Mouse (Mus musculus) 416B (cell line): ENCODE results near the gene Zfp273.
"Not testable (repeated sequence)": the region's sequence is repeated elsewhere in the genome, so short reads cannot be mapped to it uniquely, and the experiment has no call there.

Source experiments
- DNase-seq: peaks from one replicate; pipeline ENCODE4 v3.0.0; 2011; ENCODE audit warnings: low read depth

Zfp273 gene

DNA sequence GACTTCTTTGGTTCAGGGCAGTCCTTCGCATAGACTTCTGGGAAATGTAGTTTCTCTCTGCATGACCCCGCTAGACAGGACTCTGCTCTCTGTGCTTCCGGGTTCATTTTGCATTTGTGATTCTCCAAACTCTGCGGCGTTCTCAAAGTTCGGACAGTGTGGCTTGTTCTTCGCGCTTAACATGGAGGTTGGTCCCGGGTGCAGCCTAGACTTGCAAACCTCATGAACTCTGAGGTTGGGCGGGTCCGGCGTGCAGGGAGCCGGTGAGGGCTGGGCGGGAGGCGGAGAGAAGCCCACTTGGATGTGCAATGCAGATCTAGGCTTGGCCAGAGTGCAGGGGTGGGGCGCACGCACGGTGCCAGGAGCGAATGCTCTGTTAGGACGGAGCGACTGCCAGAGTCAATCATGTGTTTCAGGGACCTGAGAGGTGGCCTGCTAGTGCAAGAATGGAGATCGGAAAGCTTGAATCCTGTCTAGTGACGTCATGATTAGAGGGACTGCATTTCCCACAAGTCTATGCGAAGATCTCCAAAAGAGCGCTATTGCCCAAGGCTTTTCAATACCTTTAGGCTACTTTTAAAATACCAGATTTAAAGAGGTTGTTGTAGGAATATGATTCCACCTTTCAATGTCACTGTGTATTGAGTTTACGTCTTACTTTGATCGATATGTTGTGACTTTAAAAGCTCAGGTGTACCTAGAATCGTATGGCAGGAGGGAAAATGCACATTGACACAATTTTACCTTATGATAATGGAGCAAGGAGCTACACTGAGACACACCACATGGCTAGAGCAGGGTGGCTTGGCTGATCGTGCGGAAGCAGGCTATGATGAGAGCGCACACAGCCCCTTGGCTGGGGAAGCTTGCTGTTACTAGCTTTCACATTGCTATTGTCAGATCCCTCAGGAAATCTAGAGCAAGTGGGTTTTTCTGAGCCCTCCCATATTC is at the start of gene Zfp273:
Gene Zfp273, plus strand, starts transcription at position 31 of the 951 bp plus-strand sequence.
- DNase-seq: peak; percentile 94

DNA sequence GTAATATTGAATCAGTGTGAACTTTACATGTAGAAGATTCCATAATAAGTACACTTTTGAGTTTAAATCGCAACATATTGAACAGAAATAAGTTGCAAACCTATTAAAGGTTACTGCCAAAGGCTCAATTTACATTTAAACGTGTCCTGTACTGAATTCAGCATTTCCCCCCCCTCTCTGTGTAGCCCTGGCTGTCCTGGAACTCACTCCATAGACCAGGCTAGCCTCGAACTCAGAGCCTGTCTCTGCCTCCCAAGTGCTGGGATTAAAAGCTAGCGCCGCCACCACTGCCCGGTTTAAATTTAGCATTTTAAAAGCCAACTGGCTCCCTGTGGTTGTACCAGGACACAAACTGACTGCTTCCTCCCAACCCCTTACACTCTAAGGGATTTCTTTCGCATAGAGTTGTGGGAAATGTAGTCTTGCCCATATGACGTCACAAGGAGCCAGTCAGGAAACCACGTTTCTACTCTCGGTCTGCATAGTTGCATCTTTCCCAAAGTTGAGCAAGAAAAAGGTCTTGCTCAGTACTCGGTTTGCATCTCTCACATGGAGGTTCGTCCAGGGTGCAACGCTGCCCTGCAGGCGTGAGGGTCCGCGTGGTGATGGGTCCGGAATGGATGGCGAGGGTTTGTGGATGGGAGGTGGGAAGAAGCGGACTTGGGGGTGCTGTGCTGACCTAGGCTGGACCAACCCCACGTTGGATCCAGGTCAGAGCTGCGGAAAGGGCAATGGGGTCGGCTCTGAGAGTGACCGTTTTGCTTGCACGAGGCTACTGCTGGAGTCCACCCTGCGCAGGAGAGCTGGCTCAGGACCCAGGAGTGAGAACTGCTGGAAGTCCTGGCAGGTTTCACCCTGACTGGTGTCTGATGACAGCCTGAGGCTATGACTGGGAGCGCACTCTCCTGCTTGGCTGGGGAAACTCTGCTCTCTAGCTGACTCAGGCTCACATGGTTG is 34.0 kb upstream of the Zfp273 start, which contains the start of gene Zfp493:
Gene Zfp493, plus strand, starts transcription at position 429 of the 957 bp plus-strand sequence.
- DNase-seq: peak; percentile 90

DNA sequence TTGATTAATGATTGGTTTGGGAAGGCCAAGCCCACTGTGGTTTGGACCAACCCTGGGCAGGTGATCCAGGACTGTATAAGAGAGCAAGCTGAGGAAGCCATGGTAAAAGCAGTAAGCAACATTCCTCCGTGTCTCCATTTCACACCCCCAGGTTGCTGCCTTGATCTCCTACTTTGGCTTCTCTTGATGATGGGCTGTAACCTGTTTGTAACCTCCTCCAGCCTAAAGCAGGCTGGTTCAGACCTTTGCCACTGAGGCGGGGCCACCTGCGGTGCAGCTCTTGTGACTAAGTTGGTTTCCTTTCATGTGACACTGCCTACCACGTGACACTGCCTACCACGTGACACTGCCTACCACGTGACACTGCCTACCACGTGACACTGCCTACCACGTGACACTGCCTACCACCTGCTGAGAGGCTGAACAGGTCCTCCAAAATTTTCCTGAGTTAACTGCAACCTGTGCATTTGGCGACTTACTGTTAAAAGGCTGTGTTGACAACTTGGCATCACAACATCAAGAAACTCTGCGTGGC is 21.6 kb upstream of the Zfp273 start:
- no peak for DNase-seq

DNA sequence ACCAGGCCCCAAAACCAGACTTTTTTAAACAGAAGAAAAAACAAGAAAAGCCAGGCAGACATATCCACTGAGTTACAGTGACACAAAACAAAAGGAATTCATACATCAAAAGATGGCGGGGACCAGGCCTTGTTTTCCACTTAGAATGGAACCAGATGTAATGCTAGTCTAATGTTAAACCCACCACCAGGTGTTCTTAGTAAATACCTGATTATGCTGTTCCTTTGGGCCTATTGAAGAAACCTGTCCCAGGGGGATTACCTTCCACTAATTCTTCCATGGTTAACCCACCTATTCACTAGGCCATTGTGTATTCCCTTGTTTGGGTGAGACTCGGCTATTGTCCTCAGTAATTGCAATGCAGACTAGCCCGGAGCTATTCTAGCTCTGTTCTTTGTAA is 14.9 kb upstream of the Zfp273 start:
- DNase-seq: no peak

DNA sequence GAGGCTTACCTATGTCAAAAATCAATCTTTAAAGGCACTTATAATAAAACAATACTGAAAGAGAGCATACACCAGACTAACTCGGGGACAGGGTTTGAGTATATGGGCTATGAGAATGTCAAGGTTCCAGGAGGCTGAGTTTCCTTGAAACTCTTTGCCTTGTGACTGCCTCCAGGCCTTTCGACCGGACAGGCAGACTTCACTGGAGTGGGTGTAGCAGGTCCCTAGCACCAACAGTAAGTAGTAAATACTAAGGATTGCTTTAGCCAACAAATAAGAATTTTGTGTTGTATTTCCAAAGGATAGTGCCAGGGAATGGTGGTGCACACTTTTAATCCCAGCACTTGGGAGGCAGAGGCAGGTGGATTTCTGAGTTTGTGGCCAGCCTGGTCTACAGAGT is 14.4 kb upstream of the Zfp273 start:
- not testable (repeated sequence) for DNase-seq

DNA sequence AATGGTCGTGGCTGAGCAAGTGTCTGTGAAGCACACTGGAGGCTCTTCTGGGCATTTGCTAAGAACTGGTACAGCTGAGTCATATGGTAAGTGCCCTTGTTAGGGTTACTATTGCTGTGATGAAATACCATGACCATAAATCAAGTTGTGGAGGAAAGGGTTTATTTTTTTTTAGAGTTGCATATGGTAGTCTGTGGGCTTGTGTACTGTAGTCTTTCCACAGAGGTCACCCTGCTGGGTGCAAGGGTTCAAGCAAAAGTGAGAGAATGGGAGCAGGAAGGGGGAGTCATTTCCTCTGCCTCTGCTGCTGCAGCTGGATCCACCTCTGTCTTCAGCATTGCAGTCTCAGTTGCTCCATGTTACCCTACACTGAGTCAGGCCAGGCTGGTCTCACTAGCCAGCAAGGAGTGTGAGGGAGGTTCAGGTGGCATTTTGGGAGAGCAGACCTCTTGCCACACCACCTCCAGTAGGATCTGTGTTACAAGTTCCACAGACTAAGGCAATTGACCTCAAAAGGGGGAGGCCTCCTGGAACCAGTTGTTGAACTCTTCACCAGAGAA is 1.8 kb upstream of the Zfp273 start:
- DNase-seq: peak; percentile 69

DNA sequence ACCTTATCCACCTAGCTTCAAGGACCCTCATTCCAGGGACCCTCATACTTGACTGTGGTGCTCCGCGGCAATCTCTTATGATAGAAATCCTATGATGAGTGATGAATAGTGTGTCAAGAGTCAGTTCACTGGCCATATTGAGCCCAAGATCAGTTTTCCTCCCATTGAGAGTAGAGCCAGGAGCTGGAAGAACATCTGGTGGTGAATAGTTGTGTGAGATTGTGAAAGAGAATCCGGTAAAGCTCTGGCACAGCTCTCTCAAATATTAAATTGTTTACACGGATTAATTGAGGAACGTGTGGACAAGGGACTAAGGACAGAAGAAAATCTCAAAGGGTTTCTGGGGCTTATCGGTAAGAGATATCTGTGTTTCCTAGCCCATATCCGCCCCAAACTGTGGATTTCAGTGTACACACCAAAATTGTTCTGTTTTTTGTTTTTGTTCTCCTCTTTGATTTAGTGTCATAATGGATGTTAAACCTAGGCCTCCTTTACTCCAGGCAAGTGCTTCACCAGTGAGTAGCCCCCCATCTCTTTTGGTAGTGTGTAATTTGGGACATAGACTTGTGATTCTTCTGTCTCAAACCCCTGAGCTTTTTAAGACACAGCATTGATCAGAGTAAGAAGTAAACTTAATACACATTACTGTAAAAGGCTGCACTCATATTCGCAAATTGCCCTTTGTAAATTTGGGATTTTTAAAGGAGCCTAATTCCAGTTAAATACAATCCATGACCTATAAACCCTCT is 405 bp upstream of the Zfp273 start:
- DNase-seq: no peak

DNA sequence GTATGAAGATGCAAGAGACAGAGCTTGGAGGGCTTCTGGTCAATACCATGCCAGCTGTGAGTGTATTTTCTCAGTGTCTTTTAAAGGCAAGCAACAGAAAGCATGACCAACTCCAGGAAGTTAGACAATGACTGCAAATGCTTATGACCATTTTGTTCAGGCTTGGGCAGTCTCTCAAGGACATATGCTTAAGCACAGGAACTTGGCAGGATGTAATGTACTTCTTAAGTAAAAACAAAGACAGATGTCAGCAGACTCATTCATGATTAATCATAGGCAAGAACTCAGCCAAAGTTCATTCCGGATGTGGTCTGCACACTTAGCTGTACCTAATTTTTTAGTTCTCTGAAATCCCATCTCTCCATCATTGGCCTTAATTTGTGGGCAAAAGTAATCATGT is 5.1 kb downstream of the Zfp273 start:
- DNase-seq: peak; percentile 94

DNA sequence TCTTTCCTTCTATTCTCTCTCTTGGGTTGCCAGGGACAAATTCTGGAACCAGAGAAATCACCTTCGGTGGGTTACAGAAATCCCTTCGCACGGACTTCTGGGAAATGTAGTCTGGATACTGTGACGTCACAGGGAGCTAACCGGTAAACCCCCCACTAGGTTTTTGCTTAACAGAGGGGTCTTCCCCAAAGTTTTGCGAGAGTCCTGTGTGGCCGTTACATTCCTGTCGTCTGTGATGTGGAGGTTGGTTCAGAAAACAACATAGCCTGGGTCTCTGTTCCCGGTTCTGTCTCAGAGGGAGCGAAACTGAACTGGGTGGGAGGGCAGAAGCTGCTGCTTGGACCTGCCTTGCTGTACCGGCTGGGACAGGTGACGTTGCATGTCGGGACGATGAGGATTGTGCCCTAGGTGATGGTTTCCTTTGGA is 17.4 kb downstream of the Zfp273 start, which contains the start of gene Gm10037:
Gene Gm10037, plus strand, starts transcription at position 196 of the 426 bp plus-strand sequence.
- DNase-seq: no peak

DNA sequence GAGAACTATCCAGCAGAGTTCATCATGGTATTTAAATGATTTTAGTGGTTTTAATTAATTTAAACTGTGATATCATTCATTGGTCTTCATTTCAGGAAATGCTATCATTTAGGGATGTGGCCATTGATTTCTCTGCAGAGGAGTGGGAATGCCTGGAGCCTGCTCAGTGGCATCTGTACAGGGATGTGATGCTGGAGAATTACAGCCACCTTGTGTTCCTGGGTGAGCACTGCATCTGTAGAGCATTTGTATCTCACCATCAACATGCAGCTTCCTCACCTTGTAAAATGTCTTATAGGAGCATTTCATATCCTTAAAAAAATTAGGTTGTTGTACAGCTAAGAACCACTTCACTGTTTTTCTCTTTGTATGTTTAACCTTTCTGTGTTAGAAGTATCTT is 19.6 kb downstream of the Zfp273 start:
- DNase-seq: not testable (repeated sequence)

DNA sequence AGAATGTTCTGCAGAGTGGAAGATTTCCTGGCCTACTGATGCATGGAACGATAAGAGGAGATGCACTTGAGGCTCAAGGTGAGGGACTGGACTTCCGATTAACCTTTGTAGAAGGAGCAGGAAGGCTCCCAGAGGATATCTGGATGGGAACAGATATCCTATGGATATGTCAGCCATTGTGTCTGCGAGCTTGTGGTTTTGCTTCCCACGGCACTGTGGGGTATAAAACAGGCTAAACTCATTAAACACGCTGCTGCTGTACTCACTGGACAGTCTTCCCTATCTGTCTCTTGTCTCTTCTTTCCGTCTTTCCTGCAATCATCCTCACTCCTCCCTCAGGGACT is 30.2 kb downstream of the Zfp273 start:
- no peak for DNase-seq

DNA sequence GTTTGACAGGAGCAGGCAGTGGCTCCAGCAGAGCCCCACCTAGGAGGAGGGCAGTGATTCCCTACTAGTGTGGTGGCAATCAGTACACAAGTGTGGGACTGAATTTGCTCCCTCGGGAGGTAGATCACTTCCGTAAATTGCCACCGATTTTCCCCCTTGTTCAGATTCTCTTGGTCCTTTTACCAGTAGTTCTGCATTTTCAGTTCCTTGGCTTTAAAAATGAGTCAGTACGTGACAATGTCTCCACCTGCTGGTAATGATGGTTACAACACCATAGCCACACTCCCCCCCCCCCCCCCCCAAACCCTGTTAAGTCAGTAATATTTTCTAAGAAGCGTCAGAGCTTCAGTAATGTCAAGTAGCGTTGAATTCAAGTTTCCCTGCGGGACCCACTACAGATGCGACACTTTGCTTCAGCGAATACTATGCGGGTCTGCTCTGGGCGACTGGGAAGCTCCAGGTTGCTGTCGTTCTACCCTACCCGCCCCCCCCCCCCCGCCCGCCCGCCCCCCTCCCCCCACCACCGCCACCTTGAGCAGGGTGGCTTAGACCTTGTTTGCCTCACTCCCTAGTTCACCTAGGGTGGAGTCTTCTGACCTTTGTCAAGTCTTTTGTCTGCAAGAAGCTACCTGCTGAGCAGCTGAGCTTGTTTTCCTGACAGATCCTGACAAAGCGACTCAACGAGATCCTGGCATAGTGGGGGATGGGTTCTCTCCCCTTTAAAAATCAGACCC is 30.7 kb downstream of the Zfp273 start:
- peak; percentile 80 for DNase-seq

DNA sequence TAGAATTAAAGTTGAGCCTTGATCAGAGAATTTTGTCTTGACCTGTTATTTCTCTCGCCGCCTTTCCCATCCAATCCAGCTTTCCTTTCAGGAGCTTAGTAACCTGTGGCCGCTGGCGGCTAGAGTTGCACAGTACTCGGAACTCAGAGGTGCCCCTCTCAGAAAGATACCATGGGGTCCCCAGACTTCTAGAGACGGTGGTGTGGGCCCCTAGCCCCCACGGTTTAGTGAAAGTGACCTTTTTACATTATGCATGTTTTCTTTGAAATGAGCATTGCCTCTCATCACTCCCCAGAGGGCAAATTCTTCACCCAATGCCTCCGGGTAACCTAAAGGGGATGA is 31.3 kb downstream of the Zfp273 start:
- DNase-seq: no peak

DNA sequence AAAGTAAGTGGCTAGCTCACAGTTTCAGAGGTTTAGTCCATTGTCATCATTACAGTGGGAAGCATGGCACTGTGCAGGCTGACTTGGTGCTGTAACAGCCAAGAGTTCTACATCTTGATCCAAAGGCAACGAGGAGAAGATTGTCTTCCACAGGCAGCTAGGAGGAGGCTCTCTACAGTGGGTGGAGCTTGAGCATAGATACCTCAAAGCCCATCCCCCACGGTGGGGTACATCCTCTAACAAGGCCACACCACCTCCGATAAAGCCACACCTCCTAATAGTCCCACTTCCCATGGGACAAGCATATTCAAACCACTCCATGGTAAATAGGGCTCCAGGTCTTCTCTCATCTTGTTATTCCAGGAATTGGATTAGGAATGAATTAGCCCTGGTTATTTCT is 36.8 kb downstream of the Zfp273 start:
- no peak for DNase-seq

DNA sequence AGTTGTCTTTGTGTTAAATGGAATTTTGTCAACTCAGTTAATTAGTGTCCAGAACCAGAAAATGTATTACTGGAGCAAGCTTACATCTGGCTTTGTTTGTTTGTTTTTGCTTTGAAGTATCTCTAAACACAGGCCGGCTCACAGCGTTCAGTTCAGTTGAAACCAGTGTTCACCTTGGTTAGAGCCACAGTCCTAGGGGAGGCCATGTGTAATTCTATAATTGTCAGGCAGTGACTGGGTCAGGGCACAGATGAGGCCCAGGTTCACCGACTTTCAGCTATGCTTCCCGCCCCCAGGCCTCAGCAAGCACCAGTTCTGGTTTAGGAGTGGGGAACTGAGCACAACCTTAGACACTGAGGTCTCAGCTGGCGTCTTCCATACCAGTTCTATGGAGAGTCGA is 39.6 kb downstream of the Zfp273 start:
- DNase-seq: no peak

DNA sequence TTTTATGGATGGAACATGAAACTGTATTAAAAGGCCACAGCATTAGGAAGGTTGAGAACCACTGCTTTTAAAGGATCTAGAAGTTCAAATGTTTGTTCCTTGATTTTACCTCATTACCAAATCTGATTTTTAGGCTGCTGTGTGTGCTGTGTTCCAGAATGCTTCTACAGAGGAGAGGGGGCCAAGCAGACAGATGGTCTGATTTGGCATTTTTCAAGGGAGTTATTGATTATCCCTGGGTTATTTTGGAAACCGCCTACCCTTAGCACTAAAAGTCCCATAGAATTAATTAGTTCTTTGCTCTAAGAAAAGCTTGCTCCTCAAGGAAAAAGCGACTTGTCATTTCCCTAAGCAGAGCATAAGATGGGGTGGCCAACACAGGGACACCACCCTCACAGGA is 40.4 kb downstream of the Zfp273 start:
- DNase-seq: no peak

DNA sequence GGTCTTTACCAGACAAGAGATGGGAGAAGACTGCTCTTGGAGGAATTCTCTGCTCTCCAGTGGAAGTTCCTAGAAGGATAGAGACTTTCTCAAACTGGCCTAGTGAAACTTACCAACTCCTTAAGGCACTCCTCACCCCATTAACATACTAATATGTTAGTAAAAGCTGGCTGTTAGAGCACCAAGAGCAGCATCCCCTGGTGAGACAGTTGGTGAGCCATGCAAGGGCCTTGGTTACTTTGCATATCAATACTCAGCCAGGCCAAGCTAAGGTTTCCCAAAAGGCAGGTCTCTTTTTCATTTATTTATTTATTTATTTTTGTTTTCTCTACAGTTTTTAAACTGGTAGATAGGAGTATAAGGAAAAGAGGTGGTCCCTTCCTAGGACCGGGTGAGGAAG is 43.8 kb downstream of the Zfp273 start:
- DNase-seq: no peak

DNA sequence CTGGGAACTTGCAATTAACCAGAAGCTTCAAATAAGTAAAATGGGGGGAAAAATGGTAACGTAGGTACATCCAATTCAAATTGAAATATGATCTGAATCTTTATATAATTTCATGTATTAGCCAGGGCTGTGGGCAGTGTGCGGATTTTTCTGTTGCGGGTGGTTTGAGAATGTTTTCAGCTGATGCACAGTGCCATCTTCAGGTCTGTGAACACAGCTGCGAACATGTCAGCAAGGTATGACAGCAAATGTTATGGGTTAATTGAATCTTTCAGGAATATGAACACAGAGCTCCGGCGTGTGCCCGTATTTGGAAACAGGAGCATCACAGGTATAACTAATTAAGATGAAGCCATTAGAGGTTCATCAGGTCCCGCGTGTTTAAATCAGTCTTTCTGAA is 49.0 kb downstream of the Zfp273 start:
- DNase-seq: peak; percentile 60

DNA sequence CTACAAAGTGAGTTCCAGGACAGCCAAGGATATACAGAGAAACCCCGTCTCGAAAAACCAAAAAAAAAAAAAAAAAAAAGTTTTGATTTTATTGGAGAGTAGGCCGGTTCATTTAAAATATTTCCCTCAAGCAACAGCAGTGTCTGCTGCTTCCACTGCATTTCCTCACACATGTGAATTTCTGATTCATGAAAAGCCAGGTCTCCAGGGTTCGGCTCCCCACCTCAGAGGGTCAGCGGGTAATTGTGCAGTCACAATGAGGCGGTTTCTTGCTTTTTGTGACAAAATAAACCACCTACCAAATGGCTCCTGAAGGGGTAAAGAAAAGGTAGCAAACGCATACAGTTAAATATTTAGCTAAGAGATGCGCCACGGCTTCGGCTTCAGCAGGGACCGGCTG is 49.5 kb downstream of the Zfp273 start, which contains the start of gene BC048507:
Gene BC048507, plus strand, starts transcription at position 301 of the 400 bp plus-strand sequence.
- no peak for DNase-seq

DNA sequence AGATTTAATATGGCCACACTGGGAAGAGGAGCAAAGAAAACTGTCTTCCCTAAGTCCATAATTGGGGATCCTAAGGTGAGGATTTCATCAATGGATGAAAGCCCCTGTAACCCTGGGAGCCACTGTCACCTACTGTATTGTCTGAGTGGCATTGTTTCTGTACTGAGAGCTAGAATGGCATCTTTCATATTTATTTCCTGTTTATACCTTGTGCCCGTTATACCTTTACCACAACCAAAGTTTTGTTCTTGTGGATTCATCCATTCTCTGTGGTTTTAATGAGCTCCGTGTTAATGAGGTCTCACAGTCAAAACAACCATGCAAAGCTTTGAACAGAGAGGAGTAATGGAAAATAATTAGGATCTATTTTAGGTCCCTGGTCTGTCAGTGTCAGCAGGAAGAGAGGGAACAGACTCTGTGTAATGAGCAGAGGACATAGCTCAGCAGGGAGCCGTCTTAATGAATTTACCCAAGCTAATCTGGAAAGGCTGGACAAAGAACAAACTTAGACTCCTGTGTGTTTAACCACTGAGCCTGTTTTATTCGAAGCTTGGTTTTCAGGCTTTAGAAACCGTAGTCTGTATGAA is 51.3 kb downstream of the Zfp273 start:
- peak; percentile 5 for DNase-seq
